Mouse (Mus musculus) hindbrain, embryonic 15.5 days (tissue): ENCODE results near the gene Robo4. TPM values are rescaled to one million over a fixed set of nuclear protein-coding genes. Genes with fewer than 3 reads are reported as not detected.

Experiments used
- ATAC-seq: fragments of 200-750 bp; cut with Nextera tagmentation; 2 replicates; pipeline ENCODE4 v1.8.0; 2017; ENCODE audit warnings: low read depth, moderate number of reproducible peaks, moderate TSS enrichment; ENCODE audit not compliant: low FRiP score
- H3K27ac ChIP-seq: fragments of 300-500 bp; sonication (generic); replicated peaks from 2 replicates; pipeline ENCODE4 v1.5.1; 2015; ENCODE audit warnings: mild to moderate bottlenecking, inconsistent platforms
- H3K27me3 ChIP-seq: fragments of 300-500 bp; sonication (generic); 2 replicates; pipeline ENCODE4 v1.6.1; 2015; ENCODE audit warnings: control low read depth, inconsistent platforms
- H3K36me3 ChIP-seq: fragments of 300-500 bp; sonication (generic); 2 replicates; pipeline ENCODE4 v1.6.1; 2015; ENCODE audit warnings: control low read depth, inconsistent platforms
- H3K4me1 ChIP-seq: fragments of 300-500 bp; sonication (generic); replicated peaks from 2 replicates; pipeline ENCODE4 v1.6.1; 2015; ENCODE audit warnings: control low read depth, inconsistent platforms
- H3K4me2 ChIP-seq: fragments of 300-500 bp; sonication (generic); 2 replicates; pipeline ENCODE4 v1.6.1; 2015; ENCODE audit warnings: moderate library complexity, mild to moderate bottlenecking, inconsistent platforms
- H3K4me3 ChIP-seq: fragments of 300-500 bp; sonication (generic); 2 replicates; pipeline ENCODE4 v1.5.1; 2015; ENCODE audit warnings: mild to moderate bottlenecking, inconsistent platforms
- H3K9ac ChIP-seq: fragments of 300-500 bp; sonication (generic); 2 replicates; pipeline ENCODE4 v1.6.1; 2015; ENCODE audit warnings: inconsistent platforms
- H3K9me3 ChIP-seq: fragments of 300-500 bp; sonication (generic); 2 replicates; pipeline ENCODE4 v1.6.1; 2016; ENCODE audit warnings: control low read depth, inconsistent platforms
- WGBS: fragments of 180-500 bp; shearing (Covaris S2); methylation state at CpG from one replicate; pipeline ENCODE4 v1.1.7; 2015; 5-methylcytosine and 5-hydroxymethylcytosine counted together
- polyA plus RNA-seq: library from polyadenylated mRNA; unstranded; fragments of >200 nt; fragmentation: Nextera tagmentation; extraction: Ambion mirVana; gene quantifications from 2 replicates; pipeline ENCODE4 v1.2.1, GENCODE M21; 2015

Robo4 gene
- polyA plus RNA-seq, 1 experiment from 2014 or later, result 8.2 TPM

- Histone ChIP-seq H3K4me3 (peak overlapping the region; percentile 15; the same call in 1 of the 2 replicates), H3K27me3 (no peaks in the 10 kb centered on the region), H3K36me3 (no peaks in the 10 kb centered on the region), H3K4me1 (peaks cover 7% of the 10 kb centered on the region), H3K4me2 (peak overlapping the region; percentile 47), H3K27ac (no peak overlapping the region), H3K9ac (no peak overlapping the region), H3K9me3 (no peaks in the 10 kb centered on the region)
- ATAC-seq, result peak; percentile 71
- WGBS, result 11% methylated on average over 19 of the region's 19 CpGs
Observed at GRCm38 (mm10) chr9:37407850-37408502, 6.3 kb downstream of the Robo4 start.

GRCm38 (mm10) chr9:37409698-37410445, 8.2 kb downstream of the Robo4 start:
- no peak for ATAC-seq
- Histone ChIP-seq H3K4me3 (no peak overlapping the region), H3K4me1 (peaks cover 7% of the 10 kb centered on the region), H3K9ac (no peak overlapping the region), H3K27me3 (no peaks in the 10 kb centered on the region), H3K27ac (no peak overlapping the region), H3K36me3 (no peaks in the 10 kb centered on the region), H3K9me3 (no peaks in the 10 kb centered on the region), H3K4me2 (no peak overlapping the region)
- 81% methylated on average over 8 of the region's 8 CpGs for WGBS

GRCm38 (mm10) chr9:37412989-37413388, 11.3 kb downstream of the Robo4 start:
- Histone ChIP-seq H3K27me3 (no peaks in the 10 kb centered on the region), H3K36me3 (no peaks in the 10 kb centered on the region), H3K27ac (no peak overlapping the region), H3K4me2 (no peak overlapping the region), H3K9ac (no peak overlapping the region), H3K4me1 (peaks cover 4% of the 10 kb centered on the region), H3K4me3 (no peak overlapping the region), H3K9me3 (no peaks in the 10 kb centered on the region)
- WGBS, result 53% methylated on average over 3 of the region's 3 CpGs
- ATAC-seq, result no peak

- Histone ChIP-seq H3K9ac (no peak overlapping the region), H3K36me3 (no peaks in the 10 kb centered on the region), H3K9me3 (no peaks in the 10 kb centered on the region), H3K27ac (no peak overlapping the region), H3K27me3 (no peaks in the 10 kb centered on the region), H3K4me1 (no peaks in the 10 kb centered on the region), H3K4me3 (no peak overlapping the region), H3K4me2 (no peak overlapping the region)
- 86% methylated on average over 3 of the region's 3 CpGs for WGBS
- ATAC-seq, result no peak
Observed at GRCm38 (mm10) chr9:37414666-37415065, 13.0 kb downstream of the Robo4 start.

GRCm38 (mm10) chr9:37418791-37419190, 17.1 kb downstream of the Robo4 start:
- no peaks in the 10 kb centered on the region for H3K9me3 ChIP-seq
- peaks cover 5% of the 10 kb centered on the region; the same call in 1 of the 2 replicates for H3K4me1 ChIP-seq
- H3K36me3 ChIP-seq, result no peaks in the 10 kb centered on the region
- 79% methylated on average over 4 of the region's 4 CpGs for WGBS
- no peak overlapping the region for H3K4me2 ChIP-seq
- H3K4me3 ChIP-seq, result no peak overlapping the region
- H3K27ac ChIP-seq, result no peak overlapping the region
- no peak for ATAC-seq
- H3K27me3 ChIP-seq, result peaks cover 2% of the 10 kb centered on the region; the same call in 1 of the 2 replicates
- H3K9ac ChIP-seq, result no peak overlapping the region

GRCm38 (mm10) chr9:37420676-37421075, 19.0 kb downstream of the Robo4 start:
- ATAC-seq, result peak; percentile 90
- 1% methylated on average over 27 of the region's 27 CpGs for WGBS
- H3K4me2 ChIP-seq, result peak overlapping the region; percentile 61

GRCm38 (mm10) chr9:37421239-37421638, 19.5 kb downstream of the Robo4 start:
- Histone ChIP-seq H3K4me1 (peaks cover 5% of the 10 kb centered on the region; the same call in 1 of the 2 replicates), H3K9ac (0 out of 2 replicates have a peak overlapping the region, but pooled peaks have one; percentile 34), H3K27ac (no peak overlapping the region), H3K4me3 (peak overlapping the region; percentile 36), H3K9me3 (no peaks in the 10 kb centered on the region), H3K36me3 (no peaks in the 10 kb centered on the region), H3K27me3 (peaks cover 3% of the 10 kb centered on the region; the same call in 1 of the 2 replicates), H3K4me2 (peak overlapping the region; percentile 61)
- WGBS, result 17% methylated on average over 12 of the region's 12 CpGs
- ATAC-seq, result peak; percentile 63

More at GRCm38 (mm10) chr9:37420676-37421075, 19.0 kb downstream of the Robo4 start:
- Histone ChIP-seq H3K27ac (no peak overlapping the region), H3K4me1 (peaks cover 5% of the 10 kb centered on the region; the same call in 1 of the 2 replicates), H3K4me3 (peak overlapping the region; percentile 36), H3K9me3 (no peaks in the 10 kb centered on the region), H3K27me3 (peaks cover 3% of the 10 kb centered on the region; the same call in 1 of the 2 replicates), H3K9ac (peak overlapping the region; percentile 34; the same call in 1 of the 2 replicates), H3K36me3 (no peaks in the 10 kb centered on the region)

- H3K4me2 ChIP-seq, result peak overlapping the region; percentile 26; the same call in 1 of the 2 replicates
- no peaks in the 10 kb centered on the region for H3K9me3 ChIP-seq
- no peak overlapping the region for H3K9ac ChIP-seq
- peaks cover 53% of the 10 kb centered on the region for H3K27me3 ChIP-seq
- no peak overlapping the region for H3K4me3 ChIP-seq
- H3K27ac ChIP-seq, result no peak overlapping the region
- WGBS, result 8% methylated on average over 26 of the region's 26 CpGs
- peaks cover 31% of the 10 kb centered on the region for H3K4me1 ChIP-seq
- H3K36me3 ChIP-seq, result no peaks in the 10 kb centered on the region
- ATAC-seq, result no peak
Observed at GRCm38 (mm10) chr9:37429326-37429725, 27.6 kb downstream of the Robo4 start.

GRCm38 (mm10) chr9:37430582-37430981, 28.9 kb downstream of the Robo4 start:
- peaks cover 64% of the 10 kb centered on the region for H3K27me3 ChIP-seq
- WGBS, result under 1% methylated on average over 12 of the region's 12 CpGs
- H3K4me2 ChIP-seq, result peak overlapping the region; percentile 55
- H3K4me3 ChIP-seq, result peak overlapping the region; percentile 29
- H3K27ac ChIP-seq, result no peak overlapping the region
- H3K4me1 ChIP-seq, result peaks cover 31% of the 10 kb centered on the region
- no peaks in the 10 kb centered on the region for H3K9me3 ChIP-seq
- no peak overlapping the region for H3K9ac ChIP-seq
- peak; percentile 87 for ATAC-seq
- no peaks in the 10 kb centered on the region for H3K36me3 ChIP-seq

- Histone ChIP-seq H3K9me3 (no peaks in the 10 kb centered on the region), H3K9ac (no peak overlapping the region), H3K27ac (no peak overlapping the region), H3K27me3 (peaks cover 70% of the 10 kb centered on the region), H3K36me3 (no peaks in the 10 kb centered on the region), H3K4me1 (peaks cover 31% of the 10 kb centered on the region), H3K4me3 (peak overlapping the region; percentile 43), H3K4me2 (peak overlapping the region; percentile 91)
- WGBS, result 3% methylated on average over 16 of the region's 17 CpGs
- ATAC-seq, result no peak
Observed at GRCm38 (mm10) chr9:37432026-37432666, 30.4 kb downstream of the Robo4 start.

- peaks cover 66% of the 10 kb centered on the region for H3K27me3 ChIP-seq
- peak within 1 kb of the TSS; percentile 43 for H3K4me3 ChIP-seq
- H3K27ac ChIP-seq, result no peak within 1 kb of the TSS
- whole genome bisulfite sequencing, result under 1% methylated on average over 34 of the region's 40 CpGs
- ATAC-seq, result peak; percentile 17; the same call in 1 of the 2 replicates
- no peaks in the 10 kb centered on the region for H3K9me3 ChIP-seq
- peak within 1 kb of the TSS; percentile 91 for H3K4me2 ChIP-seq
- H3K9ac ChIP-seq, result peak within 1 kb of the TSS; percentile 39; the same call in 1 of the 2 replicates
- peaks cover 31% of the 10 kb centered on the region for H3K4me1 ChIP-seq
- no peaks in the 10 kb centered on the region for H3K36me3 ChIP-seq
Observed at GRCm38 (mm10) chr9:37432720-37433421, 31.2 kb downstream of the Robo4 start, which contains the start of gene Robo3. Gene Robo3, minus strand, starts transcription at chr9:37433246.
